Mouse (Mus musculus) liver, postnatal 0 days (tissue): Measurements from ENCODE around the gene Gm49378. TPM values are rescaled to one million over a fixed set of nuclear protein-coding genes. Genes with fewer than 3 reads are reported as not detected.

ENCODE experiments used
- ATAC-seq: fragments of 200-750 bp; cut with Nextera tagmentation; 2 replicates; pipeline ENCODE4 v1.8.0; 2017; ENCODE audit warnings: mild to moderate bottlenecking, moderate library complexity
- DNase-seq: peaks from one replicate; pipeline ENCODE4 v3.0.0-alpha.2; 2016
- H3K27ac ChIP-seq: fragments of 300-500 bp; sonication (generic); 2 replicates; pipeline ENCODE4 v1.5.1; 2014; ENCODE audit warnings: antibody characterized with exemption, moderate library complexity, mild to moderate bottlenecking, low read depth
- H3K27me3 ChIP-seq: fragments of 300-500 bp; sonication (generic); 2 replicates; pipeline ENCODE4 v1.6.1; 2014; ENCODE audit warnings: low read length, control low read depth, mixed read lengths; ENCODE audit not compliant: insufficient read depth
- H3K36me3 ChIP-seq: fragments of 300-500 bp; sonication (generic); replicated peaks from 2 replicates; pipeline ENCODE4 v1.6.1; 2014; ENCODE audit warnings: mild to moderate bottlenecking, control low read depth, low read length, moderate library complexity, mixed read lengths; ENCODE audit not compliant: insufficient read depth
- H3K4me1 ChIP-seq: fragments of 300-500 bp; sonication (generic); 2 replicates; pipeline ENCODE4 v1.6.1; 2014; ENCODE audit warnings: antibody characterized with exemption, mild to moderate bottlenecking, control low read depth; ENCODE audit not compliant: insufficient read depth
- H3K4me2 ChIP-seq: fragments of 300-500 bp; sonication (generic); 2 replicates; pipeline ENCODE4 v1.6.1; 2014; ENCODE audit warnings: low read depth, mild to moderate bottlenecking, low read length, moderate library complexity, mixed read lengths
- H3K4me3 ChIP-seq: fragments of 300-500 bp; sonication (generic); 2 replicates; pipeline ENCODE4 v1.5.1; 2014; ENCODE audit warnings: low read depth, low read length
- H3K9ac ChIP-seq: fragments of 300-500 bp; sonication (generic); replicated peaks from 2 replicates; pipeline ENCODE4 v1.6.1; 2014; ENCODE audit warnings: mild to moderate bottlenecking, moderate library complexity
- H3K9me3 ChIP-seq: fragments of 300-500 bp; sonication (generic); 2 replicates; pipeline ENCODE4 v1.6.1; 2016; ENCODE audit warnings: mild to moderate bottlenecking, control low read depth, low read length, mixed read lengths
- CTCF ChIP-seq: sonication (generic); IDR thresholded peaks from 2 replicates; pipeline ENCODE4 v1.5.1; 2016; ENCODE audit warnings: antibody characterized with exemption, low read depth
- EP300 ChIP-seq: IDR thresholded peaks from 2 replicates; pipeline ENCODE4 v1.6.1; 2016; ENCODE audit warnings: antibody characterized with exemption, low read depth, mild to moderate bottlenecking
- WGBS: fragments of 180-500 bp; shearing (Covaris S2); extraction: QIAGEN DNeasy Blood & Tissue Kit; methylation state at CpG from one replicate; pipeline ENCODE4 v1.1.7; 2014; ENCODE audit not compliant: insufficient replicate concordance; 5-methylcytosine and 5-hydroxymethylcytosine counted together
- polyA plus RNA-seq: library from polyadenylated mRNA; unstranded; fragments of >200 nt; fragmentation: Nextera tagmentation; extraction: Ambion mirVana; gene quantifications from 2 replicates; pipeline ENCODE4 v1.2.1, GENCODE M21; 2015

The Gm49378 gene
- polyA plus RNA-seq, 1 experiment from 2014 or later, result 0.99 TPM

- ATAC-seq (no peak), DNase-seq (no peak)
- WGBS, result 90% methylated on average over 16 of the region's 16 CpGs
- no peak for TF ChIP-seq CTCF
- TF ChIP-seq EP300, result no peak
- no peaks in the 10 kb centered on the region for H3K27me3 ChIP-seq
- H3K4me1 ChIP-seq, result peaks cover 31% of the 10 kb centered on the region
- no peaks in the 10 kb centered on the region for H3K9me3 ChIP-seq
- no peak overlapping the region for H3K4me3 ChIP-seq
- no peak overlapping the region for H3K27ac ChIP-seq
- H3K36me3 ChIP-seq, result peaks cover 22% of the 10 kb centered on the region
- H3K9ac ChIP-seq, result no peak overlapping the region
- H3K4me2 ChIP-seq, result no peak overlapping the region
Measured at GRCm38 (mm10) chr14:55580731-55581130, 57.0 kb downstream of the Gm49378 start.

- peaks cover 30% of the 10 kb centered on the region for H3K4me1 ChIP-seq
- DNase-seq, result no peak
- peaks cover 22% of the 10 kb centered on the region for H3K36me3 ChIP-seq
- H3K9me3 ChIP-seq, result no peaks in the 10 kb centered on the region
- WGBS, result 87% methylated on average over 23 of the region's 23 CpGs
- no peak for ATAC-seq
- H3K27ac ChIP-seq, result no peak overlapping the region
- peak overlapping the region; percentile 96; the same call in 1 of the 2 replicates for H3K4me2 ChIP-seq
- no peaks in the 10 kb centered on the region for H3K27me3 ChIP-seq
- H3K9ac ChIP-seq, result no peak overlapping the region
- no peak overlapping the region for H3K4me3 ChIP-seq
- TF ChIP-seq EP300 (no peak), CTCF (no peak)
Measured at GRCm38 (mm10) chr14:55579511-55580496, 57.9 kb downstream of the Gm49378 start.

Other genes with a start within 250 kb of the Gm49378 start
- 177 TPM in 2 replicates for gene Dhrs4, start 159.1 kb downstream of the Gm49378 start, polyA plus RNA-seq
- gene Carmil3, start 147.2 kb downstream of the Gm49378 start, polyA plus RNA-seq, result 0.06 and 0.08 TPM in 2 replicates
- not detected in 2 replicates for gene Cpne6, start 127.5 kb downstream of the Gm49378 start, polyA plus RNA-seq
- gene Nrl, start 112.9 kb downstream of the Gm49378 start, polyA plus RNA-seq, result not detected in 2 replicates
- gene Pck2, start 97.6 kb downstream of the Gm49378 start, polyA plus RNA-seq, result 19.9 and 20.7 TPM in 2 replicates
- 59.9 and 62.7 TPM in 2 replicates for gene Dcaf11, start 77.9 kb downstream of the Gm49378 start, polyA plus RNA-seq
- gene A730061H03Rik, start 77.5 kb downstream of the Gm49378 start, polyA plus RNA-seq, result 1.3 and 1.4 TPM in 2 replicates
- gene Fitm1, start 62.3 kb downstream of the Gm49378 start, polyA plus RNA-seq, result 1.8 and 4.6 TPM in 2 replicates
- gene Psme1, start 59.8 kb downstream of the Gm49378 start, polyA plus RNA-seq, result 162 and 180 TPM in 2 replicates
- 17.3 and 19.2 TPM in 2 replicates for gene Emc9, start 52.6 kb downstream of the Gm49378 start, polyA plus RNA-seq
- 222 and 231 TPM in 2 replicates for gene Psme2, start 46.8 kb downstream of the Gm49378 start, polyA plus RNA-seq
- gene Rnf31, start 46.2 kb downstream of the Gm49378 start, polyA plus RNA-seq, result 8.5 and 9.6 TPM in 2 replicates
- 18.6 and 19.4 TPM in 2 replicates for gene Irf9, start 34.3 kb downstream of the Gm49378 start, polyA plus RNA-seq
- gene Rec8, start 19.9 kb downstream of the Gm49378 start, polyA plus RNA-seq, result 1.5 and 2.2 TPM in 2 replicates
- gene Ipo4, start 1.9 kb downstream of the Gm49378 start, polyA plus RNA-seq, result 14.7 and 16.6 TPM in 2 replicates
- 39.3 and 42.8 TPM in 2 replicates for gene Tm9sf1, start 5.9 kb upstream of the Gm49378 start, polyA plus RNA-seq
- 0.06 and 0.21 TPM in 2 replicates for gene Tssk4, start 12.3 kb upstream of the Gm49378 start, polyA plus RNA-seq
- gene Mdp1, start 22.6 kb upstream of the Gm49378 start, polyA plus RNA-seq, result 16.0 and 16.1 TPM in 2 replicates
- 15.0 and 17.4 TPM in 2 replicates for gene Gmpr2, start 34.0 kb upstream of the Gm49378 start, polyA plus RNA-seq
- 228 and 231 TPM in 2 replicates for gene Nedd8, start 34.2 kb upstream of the Gm49378 start, polyA plus RNA-seq
- gene Tinf2, start 43.9 kb upstream of the Gm49378 start, polyA plus RNA-seq, result 11.5 and 14.1 TPM in 2 replicates
- gene Tgm1, start 76.0 kb upstream of the Gm49378 start, polyA plus RNA-seq, result 3.6 and 4.7 TPM in 2 replicates
- gene Rabggta, start 84.4 kb upstream of the Gm49378 start, polyA plus RNA-seq, result 18.5 and 21.2 TPM in 2 replicates
- 98.6 and 103 TPM in 2 replicates for gene Dhrs1, start 107.8 kb upstream of the Gm49378 start, polyA plus RNA-seq
- 13.2 and 14.5 TPM in 2 replicates for gene Nop9, start 107.8 kb upstream of the Gm49378 start, polyA plus RNA-seq
- gene Cideb, start 120.6 kb upstream of the Gm49378 start, polyA plus RNA-seq, result 191 and 192 TPM in 2 replicates
- 1.8 and 2.1 TPM in 2 replicates for gene Ltb4r2, start 123.5 kb upstream of the Gm49378 start, polyA plus RNA-seq
- gene Ltb4r1, start 128.1 kb upstream of the Gm49378 start, polyA plus RNA-seq, result 21.6 and 22.0 TPM in 2 replicates
- 1.5 and 1.7 TPM in 2 replicates for gene Adcy4, start 146.2 kb upstream of the Gm49378 start, polyA plus RNA-seq
- 9.6 and 10.3 TPM in 2 replicates for gene Ripk3, start 151.0 kb upstream of the Gm49378 start, polyA plus RNA-seq
- gene Nfatc4, start 185.2 kb upstream of the Gm49378 start, polyA plus RNA-seq, result 0.41 and 0.63 TPM in 2 replicates
- 0.63 and 0.70 TPM in 2 replicates for gene Nynrin, start 216.1 kb upstream of the Gm49378 start, polyA plus RNA-seq
- 0.29 and 0.40 TPM in 2 replicates for gene Cbln3, start 246.5 kb upstream of the Gm49378 start, polyA plus RNA-seq
- 4.6 and 5.2 TPM in 2 replicates for gene Khnyn, start 247.1 kb upstream of the Gm49378 start, polyA plus RNA-seq